Mouse (Mus musculus) sigmoid colon, adult 10 weeks (tissue): ENCODE results near the gene Lce1f. TPM values are rescaled to one million over a fixed set of nuclear protein-coding genes. Genes with fewer than 3 reads are reported as not detected.

Source experiments
- polyA plus RNA-seq: library from polyadenylated mRNA; stranded (reverse); fragments of 350-450 nt; fragmentation: Illumina TruSeq; extraction: RNeasy Lipid Tissue Mini Kit (QIAGEN cat#74804); gene quantifications from one replicate; pipeline ENCODE4 v1.2.3, GENCODE M21; 2014; ENCODE audit warnings: low read depth, low replicate concordance

The Lce1f gene
- not detected for polyA plus RNA-seq

GRCm38 (mm10) chr3:92720250-92720649, at the start of gene Lce1f:
TSS of gene Lce1f (minus strand) at chr3:92720350.

GRCm38 (mm10) chr3:92764965-92765364, 44.8 kb upstream of the Lce1f start, which contains the start of gene Lce1h:
TSS of gene Lce1h (minus strand) at chr3:92765065.

GRCm38 (mm10) chr3:92752238-92752637, 32.1 kb upstream of the Lce1f start, which contains the start of gene Lce1g:
TSS of gene Lce1g (minus strand) at chr3:92752338.

GRCm38 (mm10) chr3:92738996-92739395, 18.8 kb upstream of the Lce1f start, which contains the start of gene Gm38119:
TSS of gene Gm38119 (minus strand) at chr3:92739096.

GRCm38 (mm10) chr3:92708974-92709373, 11.2 kb downstream of the Lce1f start, which contains the start of gene Lce1e:
TSS of gene Lce1e (minus strand) at chr3:92709074.

GRCm38 (mm10) chr3:92687110-92687509, 33.0 kb downstream of the Lce1f start, which contains the start of gene Lce1d:
TSS of gene Lce1d (minus strand) at chr3:92687210.

GRCm38 (mm10) chr3:92678947-92679346, 41.2 kb downstream of the Lce1f start, which contains the start of gene Lce1c:
TSS of gene Lce1c (plus strand) at chr3:92679247.

GRCm38 (mm10) chr3:92670215-92670614, 49.9 kb downstream of the Lce1f start, which contains the start of gene Lce1a2:
TSS of gene Lce1a2 (minus strand) at chr3:92670315.

Other genes starting within 250 kb of the Lce1f start
- 5.8 TPM for gene Sprr1a, start 234.5 kb downstream of the Lce1f start, polyA plus RNA-seq
- gene Sprr4, start 219.9 kb downstream of the Lce1f start, polyA plus RNA-seq = not detected
- gene 2310046K23Rik, start 185.8 kb downstream of the Lce1f start, polyA plus RNA-seq = not detected
- not detected for gene Ivl, start 146.6 kb downstream of the Lce1f start, polyA plus RNA-seq
- gene Smcp, start 131.4 kb downstream of the Lce1f start, polyA plus RNA-seq = not detected
- gene 2210017I01Rik, start 112.9 kb downstream of the Lce1f start, polyA plus RNA-seq = not detected
- not detected for gene Lce6a, start 98.7 kb downstream of the Lce1f start, polyA plus RNA-seq
- gene Lce1a1, start 72.0 kb downstream of the Lce1f start, polyA plus RNA-seq = not detected
- gene Lce1b, start 63.4 kb downstream of the Lce1f start, polyA plus RNA-seq = not detected
- gene Lce1a2, start 50.0 kb downstream of the Lce1f start, polyA plus RNA-seq = not detected
- not detected for gene Lce1c, start 41.1 kb downstream of the Lce1f start, polyA plus RNA-seq
- not detected for gene Lce1d, start 33.1 kb downstream of the Lce1f start, polyA plus RNA-seq
- not detected for gene Lce1e, start 11.3 kb downstream of the Lce1f start, polyA plus RNA-seq
- not detected for gene Gm38119, start 18.7 kb upstream of the Lce1f start, polyA plus RNA-seq
- not detected for gene Lce1g, start 32.0 kb upstream of the Lce1f start, polyA plus RNA-seq
- not detected for gene Lce1h, start 44.7 kb upstream of the Lce1f start, polyA plus RNA-seq
- gene Lce1i, start 58.5 kb upstream of the Lce1f start, polyA plus RNA-seq = not detected
- gene Lce1j, start 70.2 kb upstream of the Lce1f start, polyA plus RNA-seq = not detected
- gene Lce1k, start 87.5 kb upstream of the Lce1f start, polyA plus RNA-seq = not detected
- gene Kprp, start 106.9 kb upstream of the Lce1f start, polyA plus RNA-seq = not detected
- not detected for gene Lce1l, start 130.9 kb upstream of the Lce1f start, polyA plus RNA-seq
- not detected for gene 2310050C09Rik, start 149.9 kb upstream of the Lce1f start, polyA plus RNA-seq
- gene Lce3a, start 205.9 kb upstream of the Lce1f start, polyA plus RNA-seq = not detected
- not detected for gene Lce3b, start 212.6 kb upstream of the Lce1f start, polyA plus RNA-seq
- gene Lce3c, start 224.1 kb upstream of the Lce1f start, polyA plus RNA-seq = not detected
- not detected for gene Lce3d, start 237.0 kb upstream of the Lce1f start, polyA plus RNA-seq
- gene Lce3e, start 246.7 kb upstream of the Lce1f start, polyA plus RNA-seq = not detected